27 mouse cellular contexts compared by ENCODE assay signal in genomic region chr7:20009987-20010386, GRCm38 (mm10). TPM values are rescaled to one million over a fixed set of nuclear protein-coding genes. Genes with fewer than 3 reads are reported as not detected.
DNase-seq lines count a peak whose midpoint lies in the region; TF ChIP-seq lines count a peak whose summit lies in the region.
"Had no signal": no experiment of that assay in that cellular context is flagged by ENCODE, and none has a peak within 500 bp of the region (broad histone marks: within the 10 kb centered on the region; RNA-seq: fewer than 3 reads in every experiment).

No protein-coding gene starts in this region.

- H3K9me3 ChIP-seq in ES-E14 (ENCODE audit: control insufficient read depth, insufficient read depth, low read depth, low read length): no peaks in the 10 kb centered on the region
- H3K9me3 ChIP-seq: embryonic facial prominence, embryonic 13.5 days; embryonic facial prominence, embryonic 15.5 days had no signal

- DNase-seq in heart, adult 11 months: peak; percentile 18
- no peak for DNase-seq in heart, postnatal 14 days
- DNase-seq in ES-E14 (ENCODE audit: low read depth, low spot score): no peak
- DNase-seq in right cerebral cortex, postnatal 36 days (ENCODE audit: low spot score in 2 of 2): no peak
- no peak for DNase-seq in urinary bladder, adult 2 months (ENCODE audit: low spot score)
- DNase-seq: adrenal gland, adult 8-10 months; adrenal gland, postnatal 14 days; adrenal gland, postnatal 36 days; cerebellum, adult 11-12 months; cerebellum, adult 8-10 months; cerebellum, adult 9-11 months; cerebellum, postnatal 14 days; cerebellum, postnatal 36 days; embryo, embryonic 11 days; forebrain, postnatal 0 days had no signal

- no peaks in the 10 kb centered on the region for H3K4me1 ChIP-seq in ES-E14 (ENCODE audit: control insufficient read depth in 2 of 2, insufficient read depth in 2 of 2, low read length in 2 of 2, poor library complexity in 1 of 2)
- H3K4me1 ChIP-seq: embryonic facial prominence, embryonic 13.5 days; embryonic facial prominence, embryonic 15.5 days; forebrain, embryonic 13.5 days; forebrain, embryonic 15.5 days had no signal

- intact Hi-C loops in heart, postnatal 14 days (cut with DNase I): no loop called here

- H3K4me3 ChIP-seq in ES-E14 (ENCODE audit: insufficient read depth in 1 of 2, low read depth in 1 of 2, low read length in 2 of 2, poor library complexity in 1 of 2, severe bottlenecking in 1 of 2): no peak overlapping the region
- H3K4me3 ChIP-seq: embryonic facial prominence, embryonic 13.5 days; embryonic facial prominence, embryonic 15.5 days; erythroblast, embryonic 14.5 days; forebrain, embryonic 13.5 days; forebrain, embryonic 15.5 days had no signal

- H3K36me3 ChIP-seq in ES-E14 (ENCODE audit: control insufficient read depth, insufficient read depth, low read length, poor library complexity, severe bottlenecking): no peaks in the 10 kb centered on the region
- H3K36me3 ChIP-seq: embryonic facial prominence, embryonic 13.5 days; embryonic facial prominence, embryonic 15.5 days; forebrain, embryonic 15.5 days had no signal

- in situ Hi-C loops in ES-E14 (cut with MboI; ENCODE audit: low sequenced_read_pairs in 2 of 2, unreplicated experiment in 2 of 2): no loop called here

- H3K27ac ChIP-seq in ES-E14 (ENCODE audit: insufficient read depth, low read depth, low read length, poor library complexity, severe bottlenecking): no peak overlapping the region
- H3K27ac ChIP-seq: embryonic facial prominence, embryonic 13.5 days; embryonic facial prominence, embryonic 15.5 days; forebrain, embryonic 13.5 days; forebrain, embryonic 15.5 days had no signal

- H3K9ac ChIP-seq in ES-E14 (ENCODE audit: insufficient read depth, low read depth, low read length, poor library complexity, severe bottlenecking): no peak overlapping the region
- H3K9ac ChIP-seq: embryonic facial prominence, embryonic 13.5 days; embryonic facial prominence, embryonic 15.5 days; forebrain, embryonic 13.5 days; forebrain, embryonic 15.5 days; forebrain, postnatal 0 days had no signal

TF ChIP-seq in ES-E14, 5 proteins besides CTCF, POLR2A, EP300 and RAD21:
- TF ChIP-seq ZC3H11A (IDR thresholded peaks at IDR 0.05; ENCODE audit: borderline replicate concordance, low read depth, low read length) (no peak), ZNF384 (IDR thresholded peaks at IDR 0.05; ENCODE audit: low read depth, low read length) (peak; percentile 93)

RNA-seq across cellular contexts. Expression of gene Nlrp9b, which starts 18.7 kb away (rescaled TPM):
- total RNA-seq in heart, postnatal 14 days (2021): not detected
- 5.1 and 7.1 TPM in 2 replicates for total RNA-seq in ES-E14 (2012; rRNA removed)
- not detected in 2 replicates for polyA plus RNA-seq in urinary bladder, adult 2 months (2012; rRNA removed)
- total RNA-seq: adrenal gland, adult 18-20 months; adrenal gland, adult 8-10 months; adrenal gland, postnatal 14 days; adrenal gland, postnatal 36 days; common myeloid progenitor, adult 5-6 weeks; forebrain, postnatal 0 days had no signal
- polyA plus RNA-seq: activated CD4-positive, CD25-positive, alpha-beta regulatory T cell, adult 4 months; C2C12; embryonic facial prominence, embryonic 11.5 days; embryonic facial prominence, embryonic 13.5 days; embryonic facial prominence, embryonic 15.5 days; erythroblast, embryonic 14.5 days; forebrain, embryonic 11.5 days; forebrain, embryonic 13.5 days; forebrain, embryonic 15.5 days; forebrain, postnatal 0 days; Patski had no signal

RNA-seq across cellular contexts. Expression of gene Ceacam20, which starts 44.8 kb away (rescaled TPM):
- not detected for total RNA-seq in heart, postnatal 14 days (2021)
- 3.7 and 4.9 TPM in 2 replicates for total RNA-seq in ES-E14 (2012; rRNA removed)
- polyA plus RNA-seq in urinary bladder, adult 2 months (2012; rRNA removed): not detected in 2 replicates
- total RNA-seq: adrenal gland, adult 18-20 months; adrenal gland, adult 8-10 months; adrenal gland, postnatal 14 days; adrenal gland, postnatal 36 days; common myeloid progenitor, adult 5-6 weeks; forebrain, postnatal 0 days had no signal
- polyA plus RNA-seq: activated CD4-positive, CD25-positive, alpha-beta regulatory T cell, adult 4 months; C2C12; embryonic facial prominence, embryonic 11.5 days; embryonic facial prominence, embryonic 13.5 days; embryonic facial prominence, embryonic 15.5 days; erythroblast, embryonic 14.5 days; forebrain, embryonic 11.5 days; forebrain, embryonic 13.5 days; forebrain, embryonic 15.5 days; forebrain, postnatal 0 days; Patski had no signal

RNA-seq across cellular contexts. Expression of gene Igsf23, which starts 59.4 kb away (rescaled TPM):
- 1 to 10 TPM; 1.3 to 1.6 TPM for total RNA-seq in heart, postnatal 14 days (2021)
- 4.6 and 6.6 TPM in 2 replicates for total RNA-seq in ES-E14 (2012; rRNA removed)
- polyA plus RNA-seq in urinary bladder, adult 2 months (2012; rRNA removed): 0.10 and 0.19 TPM in 2 replicates
- total RNA-seq: adrenal gland, adult 18-20 months; adrenal gland, adult 8-10 months; adrenal gland, postnatal 36 days; forebrain, postnatal 0 days had no signal
- polyA plus RNA-seq: embryonic facial prominence, embryonic 11.5 days; embryonic facial prominence, embryonic 13.5 days; erythroblast, embryonic 14.5 days; forebrain, embryonic 13.5 days; forebrain, embryonic 15.5 days; forebrain, postnatal 0 days had no signal
